Mouse (Mus musculus) limb, embryonic 10.5 days (tissue): ENCODE measurements around the gene Tnfrsf9. TPM values are rescaled to one million over a fixed set of nuclear protein-coding genes. Genes with fewer than 3 reads are reported as not detected.
A peak's percentile ranks its signal among the peaks of the same experiment; 100 is the strongest.

Experiments
- DNase-seq: peaks from one replicate; pipeline ENCODE4 v3.0.0-alpha.2; 2017; ENCODE audit warnings: low spot score
- H3K27ac ChIP-seq: fragments of 300-500 bp; sonication (generic); 2 replicates; pipeline ENCODE4 v1.5.1; 2016; ENCODE audit warnings: mild to moderate bottlenecking
- H3K27me3 ChIP-seq: fragments of 300-500 bp; sonication (generic); 2 replicates; pipeline ENCODE4 v1.6.1; 2016; ENCODE audit warnings: low read depth, mild to moderate bottlenecking; ENCODE audit not compliant: poor library complexity, severe bottlenecking
- H3K36me3 ChIP-seq: fragments of 300-500 bp; sonication (generic); 2 replicates; pipeline ENCODE4 v1.6.1; 2016; ENCODE audit warnings: mild to moderate bottlenecking, moderate library complexity
- H3K4me1 ChIP-seq: fragments of 300-500 bp; sonication (generic); 2 replicates; pipeline ENCODE4 v1.6.1; 2016
- H3K4me3 ChIP-seq: fragments of 300-500 bp; sonication (generic); 2 replicates; pipeline ENCODE4 v1.5.1; 2016; ENCODE audit warnings: mild to moderate bottlenecking, moderate library complexity
- H3K9me3 ChIP-seq: fragments of 300-500 bp; sonication (generic); replicated peaks from 2 replicates; pipeline ENCODE4 v1.6.1; 2016; ENCODE audit warnings: mild to moderate bottlenecking
- WGBS: fragments of 180-500 bp; shearing (Covaris S2); methylation state at CpG from one replicate; pipeline ENCODE4 v1.1.7; 2016; 5-methylcytosine and 5-hydroxymethylcytosine counted together
- polyA plus RNA-seq: library from polyadenylated mRNA; unstranded; fragments of >200 nt; fragmentation: Nextera tagmentation; extraction: Ambion mirVana; gene quantifications from 2 replicates; pipeline ENCODE4 v1.2.1, GENCODE M21; 2016

The Tnfrsf9 gene
- polyA plus RNA-seq, 1 experiment from 2014 or later: 1.1 TPM

- no peaks in the 10 kb centered on the region for H3K36me3 ChIP-seq
- H3K4me1 ChIP-seq: no peaks in the 10 kb centered on the region
- no peaks in the 10 kb centered on the region for H3K9me3 ChIP-seq
- 79% methylated on average over 7 of the region's 7 CpGs for WGBS
- no peak overlapping the region for H3K27ac ChIP-seq
- H3K4me3 ChIP-seq: no peak overlapping the region
- no peak for DNase-seq
- no peaks in the 10 kb centered on the region for H3K27me3 ChIP-seq
These were observed 44.2 kb downstream of the Tnfrsf9 start for GRCm38 (mm10) chr4:150958536-150958935.

- no peak for DNase-seq
- Histone ChIP-seq H3K4me1 (no peaks in the 10 kb centered on the region), H3K27ac (no peak overlapping the region), H3K9me3 (no peaks in the 10 kb centered on the region), H3K27me3 (0 out of 2 replicates have a peak, but pooled peaks cover 4% of the 10 kb centered on the region), H3K36me3 (no peaks in the 10 kb centered on the region), H3K4me3 (no peak overlapping the region)
- WGBS: 71% methylated on average over 6 of the region's 6 CpGs
These were observed 47.9 kb downstream of the Tnfrsf9 start for GRCm38 (mm10) chr4:150962231-150962630.

- WGBS: 81% methylated on average over 2 of the region's 2 CpGs
- H3K36me3 ChIP-seq: no peaks in the 10 kb centered on the region
- H3K27me3 ChIP-seq: 0 out of 2 replicates have a peak, but pooled peaks cover 4% of the 10 kb centered on the region
- no peaks in the 10 kb centered on the region for H3K9me3 ChIP-seq
- no peak for DNase-seq
- H3K4me3 ChIP-seq: no peak overlapping the region
- H3K4me1 ChIP-seq: no peaks in the 10 kb centered on the region
- no peak overlapping the region for H3K27ac ChIP-seq
These were observed 49.3 kb downstream of the Tnfrsf9 start for GRCm38 (mm10) chr4:150963711-150964110.

GRCm38 (mm10) chr4:150964635-150965554, 50.5 kb downstream of the Tnfrsf9 start:
- H3K27me3 ChIP-seq: 0 out of 2 replicates have a peak, but pooled peaks cover 4% of the 10 kb centered on the region
- no peaks in the 10 kb centered on the region for H3K36me3 ChIP-seq
- peak overlapping the region; percentile 28 for H3K4me3 ChIP-seq
- WGBS: 15% methylated on average over 25 of the region's 25 CpGs
- peak; percentile 85 for DNase-seq
- no peak overlapping the region for H3K27ac ChIP-seq
- no peaks in the 10 kb centered on the region for H3K9me3 ChIP-seq
- H3K4me1 ChIP-seq: no peaks in the 10 kb centered on the region

- Histone ChIP-seq H3K36me3 (no peaks in the 10 kb centered on the region), H3K27ac (no peak overlapping the region), H3K9me3 (no peaks in the 10 kb centered on the region), H3K4me3 (no peak overlapping the region), H3K4me1 (no peaks in the 10 kb centered on the region), H3K27me3 (0 out of 2 replicates have a peak, but pooled peaks cover 4% of the 10 kb centered on the region)
- WGBS: 69% methylated on average over 11 of the region's 11 CpGs
- DNase-seq: no peak
These were observed 51.2 kb downstream of the Tnfrsf9 start for GRCm38 (mm10) chr4:150965555-150965951.

GRCm38 (mm10) chr4:150966556-150966955, 52.2 kb downstream of the Tnfrsf9 start:
- peak; percentile 78 for DNase-seq
- no peaks in the 10 kb centered on the region for H3K36me3 ChIP-seq
- H3K9me3 ChIP-seq: no peaks in the 10 kb centered on the region
- no peak overlapping the region for H3K4me3 ChIP-seq
- H3K4me1 ChIP-seq: no peaks in the 10 kb centered on the region
- H3K27me3 ChIP-seq: 0 out of 2 replicates have a peak, but pooled peaks cover 4% of the 10 kb centered on the region
- H3K27ac ChIP-seq: no peak overlapping the region
- whole genome bisulfite sequencing: 15% methylated on average over 7 of the region's 7 CpGs

- no peak for DNase-seq
- 90% methylated on average over 8 of the region's 8 CpGs for WGBS
These were observed 54.6 kb downstream of the Tnfrsf9 start for GRCm38 (mm10) chr4:150968956-150969355.

GRCm38 (mm10) chr4:150973264-150973663, 58.9 kb downstream of the Tnfrsf9 start:
- H3K36me3 ChIP-seq: no peaks in the 10 kb centered on the region
- H3K4me3 ChIP-seq: no peak overlapping the region
- H3K4me1 ChIP-seq: no peaks in the 10 kb centered on the region
- no peaks in the 10 kb centered on the region for H3K9me3 ChIP-seq
- no peak for DNase-seq
- WGBS: 83% methylated on average over 8 of the region's 8 CpGs
- H3K27ac ChIP-seq: no peak overlapping the region
- no peaks in the 10 kb centered on the region for H3K27me3 ChIP-seq

More at GRCm38 (mm10) chr4:150968956-150969355, 54.6 kb downstream of the Tnfrsf9 start:
- Histone ChIP-seq H3K9me3 (no peaks in the 10 kb centered on the region), H3K36me3 (no peaks in the 10 kb centered on the region), H3K27ac (no peak overlapping the region), H3K27me3 (0 out of 2 replicates have a peak, but pooled peaks cover 1% of the 10 kb centered on the region), H3K4me3 (no peak overlapping the region), H3K4me1 (no peaks in the 10 kb centered on the region)

GRCm38 (mm10) chr4:150975145-150975544, 60.8 kb downstream of the Tnfrsf9 start:
- no peak for DNase-seq
- WGBS: 44% methylated on average over 1 of the region's 1 CpGs
- H3K36me3 ChIP-seq: no peaks in the 10 kb centered on the region
- H3K4me1 ChIP-seq: no peaks in the 10 kb centered on the region
- H3K27ac ChIP-seq: no peak overlapping the region
- no peaks in the 10 kb centered on the region for H3K9me3 ChIP-seq
- no peaks in the 10 kb centered on the region for H3K27me3 ChIP-seq
- H3K4me3 ChIP-seq: no peak overlapping the region

- H3K27ac ChIP-seq: no peak overlapping the region
- 91% methylated on average over 21 of the region's 21 CpGs for WGBS
- H3K9me3 ChIP-seq: no peaks in the 10 kb centered on the region
- H3K4me1 ChIP-seq: 0 out of 2 replicates have a peak, but pooled peaks cover 3% of the 10 kb centered on the region
- H3K27me3 ChIP-seq: no peaks in the 10 kb centered on the region
- H3K4me3 ChIP-seq: no peak overlapping the region
- H3K36me3 ChIP-seq: no peaks in the 10 kb centered on the region
- DNase-seq: no peak
These were observed 64.0 kb downstream of the Tnfrsf9 start for GRCm38 (mm10) chr4:150978156-150978910.

- H3K27ac ChIP-seq: no peak overlapping the region
- 82% methylated on average over 9 of the region's 9 CpGs for WGBS
- H3K36me3 ChIP-seq: no peaks in the 10 kb centered on the region
- no peaks in the 10 kb centered on the region for H3K9me3 ChIP-seq
- DNase-seq: no peak
- 0 out of 2 replicates have a peak, but pooled peaks cover 3% of the 10 kb centered on the region for H3K4me1 ChIP-seq
- no peaks in the 10 kb centered on the region for H3K27me3 ChIP-seq
- H3K4me3 ChIP-seq: no peak overlapping the region
These were observed 65.1 kb downstream of the Tnfrsf9 start for GRCm38 (mm10) chr4:150979455-150979854.

GRCm38 (mm10) chr4:150980153-150980552, 65.8 kb downstream of the Tnfrsf9 start:
- no peaks in the 10 kb centered on the region for H3K27me3 ChIP-seq
- no peak overlapping the region for H3K4me3 ChIP-seq
- DNase-seq: no peak
- H3K27ac ChIP-seq: no peak overlapping the region
- H3K36me3 ChIP-seq: no peaks in the 10 kb centered on the region
- no peaks in the 10 kb centered on the region for H3K9me3 ChIP-seq
- 0 out of 2 replicates have a peak, but pooled peaks cover 3% of the 10 kb centered on the region for H3K4me1 ChIP-seq
- 91% methylated on average over 5 of the region's 5 CpGs for WGBS

GRCm38 (mm10) chr4:150990148-150990547, 75.8 kb downstream of the Tnfrsf9 start:
- H3K27me3 ChIP-seq: no peaks in the 10 kb centered on the region
- H3K27ac ChIP-seq: no peak overlapping the region
- no peak overlapping the region for H3K4me3 ChIP-seq
- WGBS: 47% methylated on average over 6 of the region's 6 CpGs
- H3K9me3 ChIP-seq: no peaks in the 10 kb centered on the region
- H3K4me1 ChIP-seq: peaks cover 5% of the 10 kb centered on the region
- no peaks in the 10 kb centered on the region for H3K36me3 ChIP-seq
- DNase-seq: no peak
